Mouse (Mus musculus) testis, adult 2 months (tissue): Measurements from ENCODE around the gene Nr4a3. TPM values are rescaled to one million over a fixed set of nuclear protein-coding genes. Genes with fewer than 3 reads are reported as not detected.

ENCODE experiments used
- H3K27ac ChIP-seq: fragments of 200-500 bp; 2 replicates; pipeline ENCODE4 v1.5.1; 2012; ENCODE audit warnings: low read depth, low read length; ENCODE audit not compliant: control insufficient read depth, insufficient read depth
- H3K27me3 ChIP-seq: fragments of 200-500 bp; 2 replicates; pipeline ENCODE4 v1.6.1; 2012; ENCODE audit warnings: mild to moderate bottlenecking, low read length, moderate library complexity; ENCODE audit not compliant: control insufficient read depth, insufficient read depth
- H3K36me3 ChIP-seq: fragments of 200-500 bp; 2 replicates; pipeline ENCODE4 v1.6.1; 2012; ENCODE audit warnings: mild to moderate bottlenecking, low read length; ENCODE audit not compliant: control insufficient read depth, insufficient read depth
- H3K4me1 ChIP-seq: fragments of 200-500 bp; 2 replicates; pipeline ENCODE4 v1.6.1; 2012; ENCODE audit warnings: low read length; ENCODE audit not compliant: control insufficient read depth, insufficient read depth
- H3K4me3 ChIP-seq: fragments of 200-500 bp; 2 replicates; pipeline ENCODE4 v1.5.1; 2012; ENCODE audit warnings: low read depth, mild to moderate bottlenecking, low read length, moderate library complexity, mixed read lengths; ENCODE audit not compliant: control insufficient read depth
- CTCF ChIP-seq: fragments of 200-500 bp; IDR thresholded peaks from 2 replicates; pipeline ENCODE4 v1.5.1; 2012; ENCODE audit warnings: low read depth, mild to moderate bottlenecking, inconsistent platforms, low read length, moderate library complexity; ENCODE audit not compliant: control insufficient read depth, insufficient read depth, insufficient replicate concordance
- POLR2A ChIP-seq: fragments of 200-500 bp; IDR thresholded peaks from 2 replicates; pipeline ENCODE4 v1.6.1; 2012; ENCODE audit warnings: low read depth, mild to moderate bottlenecking, inconsistent platforms, low read length, moderate library complexity; ENCODE audit not compliant: control insufficient read depth
- polyA plus RNA-seq: library from polyadenylated mRNA; depleted of rRNA; stranded (reverse); fragments of >200 nt; gene quantifications from 2 replicates; pipeline ENCODE4 v1.2.3, GENCODE M21; 2012

Nr4a3 gene
- polyA plus RNA-seq, 1 experiment: 4.0 TPM

DNA sequence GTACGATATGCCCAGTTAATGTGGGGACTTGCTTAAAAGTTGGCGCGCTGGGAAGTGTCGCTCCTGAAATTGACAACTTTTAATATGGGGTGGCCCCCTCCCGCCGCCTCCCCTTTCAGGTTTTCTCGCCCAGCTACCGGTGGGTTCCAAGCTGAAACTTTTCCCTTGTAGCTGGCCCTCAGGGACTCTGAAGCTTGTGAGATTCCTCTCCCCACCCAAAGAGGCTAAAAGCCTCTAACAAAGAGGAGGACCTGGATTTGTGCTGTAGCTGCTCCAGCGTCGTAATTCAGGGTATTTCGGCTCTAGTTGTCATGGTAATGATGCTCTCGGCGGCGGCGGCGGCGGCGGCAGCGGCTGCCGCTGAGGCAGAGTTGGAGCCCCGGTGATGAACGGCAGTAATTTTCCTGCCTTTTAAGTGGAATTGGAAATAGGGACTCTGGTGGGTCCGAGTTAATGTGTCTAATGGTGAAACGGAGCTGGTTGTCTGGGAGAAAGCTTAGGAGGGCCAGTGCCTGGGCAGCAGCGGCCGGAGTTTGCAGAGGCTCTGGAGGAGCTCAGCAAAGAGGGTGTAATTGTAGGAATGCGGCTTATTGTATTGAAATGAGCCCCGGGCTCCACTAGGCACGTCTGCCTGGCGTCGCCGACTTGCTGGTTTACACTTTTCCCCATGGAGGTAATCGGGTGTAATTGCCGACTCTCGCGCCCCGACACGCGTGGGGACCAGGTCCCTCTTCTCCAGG is 938 bp downstream of the Nr4a3 start:
- no peak overlapping the region for H3K27ac ChIP-seq
- H3K36me3 ChIP-seq: no peaks in the 10 kb centered on the region
- no peak for TF ChIP-seq CTCF
- TF ChIP-seq POLR2A: no peak
- H3K4me3 ChIP-seq: peak overlapping the region; percentile 78
- no peaks in the 10 kb centered on the region; the same call in none of the 2 replicates for H3K27me3 ChIP-seq
- peaks cover 34% of the 10 kb centered on the region for H3K4me1 ChIP-seq

DNA sequence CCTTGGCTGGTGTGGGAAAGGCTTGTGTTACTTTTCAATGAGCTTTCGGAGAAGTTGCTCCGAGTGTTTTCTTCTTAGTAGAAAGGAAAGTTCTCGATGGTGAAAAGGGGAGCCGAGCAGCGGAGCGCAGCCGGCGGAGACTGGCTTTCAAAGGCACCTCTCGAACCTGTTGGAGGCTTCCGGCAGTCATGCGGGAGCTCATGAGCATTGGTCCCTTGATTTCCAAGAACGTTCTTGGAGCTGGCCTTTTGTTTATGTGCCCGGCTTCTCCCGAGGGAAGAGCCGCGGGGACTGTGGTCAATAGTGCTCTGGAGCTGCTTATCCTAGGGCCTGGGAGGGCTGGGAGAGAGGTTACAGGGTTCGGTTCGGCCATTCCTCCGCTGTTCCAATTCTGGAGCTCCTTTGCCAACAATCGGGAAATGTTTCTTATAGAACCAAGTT is 1.5 kb downstream of the Nr4a3 start:
- TF ChIP-seq POLR2A (no peak), CTCF (no peak)
- peaks cover 38% of the 10 kb centered on the region for H3K4me1 ChIP-seq
- H3K27me3 ChIP-seq: no peaks in the 10 kb centered on the region; the same call in none of the 2 replicates
- no peak overlapping the region for H3K27ac ChIP-seq
- H3K36me3 ChIP-seq: no peaks in the 10 kb centered on the region
- peak overlapping the region; percentile 78 for H3K4me3 ChIP-seq

DNA sequence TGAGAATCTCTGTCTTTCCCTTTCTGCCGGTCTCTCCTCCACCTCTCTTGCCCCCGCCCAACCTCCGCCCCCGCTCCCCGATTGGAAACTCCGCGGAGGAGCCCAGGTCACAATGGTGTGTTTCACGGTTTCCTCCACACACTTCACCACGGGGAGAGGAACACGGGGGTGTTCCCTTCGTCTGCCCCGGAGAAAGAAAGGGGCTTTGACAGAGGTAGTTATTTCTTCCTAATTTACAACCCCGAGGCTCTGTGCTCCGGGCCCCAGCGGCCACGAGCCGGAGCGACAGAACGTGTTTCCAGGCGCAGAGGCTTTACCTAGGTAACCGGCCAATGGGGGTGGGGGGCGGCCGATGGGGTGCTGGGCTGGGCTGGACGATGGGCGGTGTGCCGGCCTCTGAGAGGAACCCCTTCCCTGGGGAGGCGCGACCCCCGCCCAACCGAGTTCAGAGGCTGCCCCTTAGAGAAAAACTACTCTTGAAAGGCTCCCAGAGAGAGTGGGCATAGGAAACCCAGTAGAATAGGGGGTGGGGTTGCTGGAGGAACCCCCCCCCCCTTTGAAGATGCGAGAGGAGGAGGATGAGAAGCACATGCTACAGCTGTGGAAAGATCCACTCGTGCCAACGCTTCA is 2.3 kb downstream of the Nr4a3 start:
- no peaks in the 10 kb centered on the region; the same call in none of the 2 replicates for H3K27me3 ChIP-seq
- H3K4me3 ChIP-seq: peak overlapping the region; percentile 62
- H3K27ac ChIP-seq: no peak overlapping the region
- no peak for TF ChIP-seq CTCF
- TF ChIP-seq POLR2A: no peak
- peaks cover 42% of the 10 kb centered on the region for H3K4me1 ChIP-seq
- no peaks in the 10 kb centered on the region for H3K36me3 ChIP-seq

DNA sequence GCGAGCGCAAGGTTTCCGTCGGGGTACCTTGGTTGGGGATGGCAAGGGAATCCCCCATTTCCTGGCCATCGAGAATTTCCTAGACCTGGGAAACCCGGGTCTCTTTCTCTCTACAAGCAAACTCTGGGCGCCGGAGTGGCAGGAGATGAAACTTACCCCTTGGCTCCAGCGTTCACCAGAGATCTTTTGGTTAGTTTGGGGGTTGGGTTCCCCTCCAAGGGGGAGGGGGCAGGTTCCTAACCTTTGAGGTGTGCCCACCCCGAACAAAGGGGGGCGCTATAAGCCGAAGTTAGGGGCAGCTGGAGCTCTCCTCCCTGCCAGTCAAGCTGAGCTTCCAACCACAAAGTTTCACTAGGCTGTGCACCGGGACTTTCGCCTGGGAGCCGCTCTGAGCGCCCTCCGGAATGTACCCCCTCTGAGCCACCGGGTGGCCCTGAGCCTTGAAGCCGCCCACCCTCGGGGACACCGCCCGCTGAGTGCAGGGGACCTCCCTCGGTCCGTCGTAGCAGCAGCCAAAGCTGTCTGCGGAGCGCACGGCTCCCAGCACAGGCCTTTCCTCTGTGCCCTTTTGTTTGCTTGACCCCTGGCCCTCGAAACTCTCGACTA is 2.9 kb downstream of the Nr4a3 start:
- H3K27ac ChIP-seq: no peak overlapping the region

DNA sequence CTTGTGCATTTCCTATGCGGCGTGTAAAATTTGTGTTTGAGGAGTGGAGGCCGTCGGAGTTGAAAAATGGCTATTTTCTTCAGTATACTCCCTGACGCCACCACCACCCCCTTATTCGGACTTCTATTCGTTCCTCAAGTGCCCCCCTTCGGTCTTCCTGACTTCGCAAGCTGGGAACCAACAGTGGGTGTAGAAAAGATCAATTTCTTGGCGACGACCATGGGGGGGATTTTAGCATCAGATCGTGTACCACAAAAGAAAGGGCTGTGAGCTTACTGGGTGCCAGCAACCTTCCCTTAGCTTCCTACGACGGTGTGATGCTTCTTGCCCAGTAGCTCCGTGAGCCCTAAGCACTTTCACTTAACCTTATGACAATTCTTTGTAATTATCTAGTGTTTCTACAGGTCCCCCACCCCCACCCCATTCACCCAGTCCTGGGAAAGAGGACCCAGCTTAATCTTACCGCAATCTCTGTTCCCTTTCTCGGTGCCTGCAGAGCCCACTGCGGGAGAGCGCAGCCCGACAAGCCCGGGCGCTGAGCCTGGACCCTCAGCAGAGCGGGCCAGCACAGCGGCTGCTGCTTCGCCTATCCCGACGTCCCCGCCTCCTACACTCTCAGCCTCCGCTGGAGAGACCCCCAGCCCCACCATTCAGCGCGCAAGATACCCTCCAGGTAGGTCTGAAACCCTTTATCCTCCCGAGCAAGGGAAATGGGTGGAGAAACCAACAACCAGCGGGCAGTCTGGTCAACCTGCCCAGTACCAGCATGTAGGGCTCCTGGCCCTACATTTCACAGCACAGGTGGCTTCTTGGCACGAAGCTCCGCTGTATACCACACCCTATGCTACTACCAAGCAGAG is 3.7 kb downstream of the Nr4a3 start:
- H3K4me3 ChIP-seq: peak overlapping the region; percentile 62
- no peaks in the 10 kb centered on the region; the same call in none of the 2 replicates for H3K27me3 ChIP-seq
- H3K36me3 ChIP-seq: no peaks in the 10 kb centered on the region
- peaks cover 34% of the 10 kb centered on the region for H3K4me1 ChIP-seq
- no peak for TF ChIP-seq POLR2A
- TF ChIP-seq CTCF: no peak
- H3K27ac ChIP-seq: no peak overlapping the region

More for the DNA sequence above, 2.9 kb downstream of the Nr4a3 start:
- Histone ChIP-seq H3K36me3 (no peaks in the 10 kb centered on the region), H3K4me3 (peak overlapping the region; percentile 62), H3K27me3 (no peaks in the 10 kb centered on the region; the same call in none of the 2 replicates), H3K4me1 (peaks cover 38% of the 10 kb centered on the region)
- TF ChIP-seq CTCF (no peak), POLR2A (no peak)

DNA sequence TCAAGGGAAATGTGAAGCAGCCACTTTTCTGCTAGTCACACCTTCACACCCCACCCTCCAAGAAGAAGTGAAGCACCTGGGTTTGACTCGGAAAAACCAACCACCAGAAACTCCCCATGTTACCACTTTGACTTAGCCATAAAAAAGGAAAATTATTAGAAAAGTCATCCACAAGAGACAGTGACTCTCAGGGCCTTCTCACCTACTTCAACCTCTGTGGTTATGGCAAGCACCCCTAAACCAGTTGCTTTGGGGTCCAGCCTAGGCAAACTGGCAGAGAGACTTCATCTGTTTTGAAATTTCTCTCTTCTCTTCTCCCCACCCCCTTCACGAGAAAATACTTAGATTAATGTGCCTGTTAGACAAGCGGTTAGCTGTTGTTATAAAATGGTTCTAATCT is 5.1 kb downstream of the Nr4a3 start:
- Histone ChIP-seq H3K36me3 (no peaks in the 10 kb centered on the region), H3K4me3 (no peak overlapping the region), H3K4me1 (peaks cover 24% of the 10 kb centered on the region), H3K27me3 (no peaks in the 10 kb centered on the region; the same call in none of the 2 replicates), H3K27ac (no peak overlapping the region)
- TF ChIP-seq CTCF (no peak), POLR2A (no peak)

DNA sequence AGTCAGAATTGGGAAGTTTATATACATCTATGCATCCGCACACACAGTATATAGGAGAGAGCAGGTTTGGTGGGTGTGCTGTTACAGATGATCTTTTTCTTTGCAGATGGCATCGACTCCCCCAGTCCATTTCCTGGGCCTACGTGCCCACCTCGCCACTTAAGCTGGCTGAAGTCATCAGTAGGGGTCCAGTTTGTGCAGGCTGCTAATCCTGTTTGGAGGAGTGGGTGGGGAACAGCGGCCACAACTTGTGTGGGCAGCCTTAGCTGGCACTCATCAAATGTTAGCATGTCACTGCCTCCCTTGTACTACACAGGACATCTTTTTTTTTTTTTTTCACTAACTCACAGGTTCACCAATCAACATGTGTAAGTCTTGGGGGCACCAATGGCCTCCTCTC is 5.5 kb downstream of the Nr4a3 start:
- Histone ChIP-seq H3K4me1 (peaks cover 21% of the 10 kb centered on the region), H3K27me3 (no peaks in the 10 kb centered on the region; the same call in none of the 2 replicates), H3K27ac (no peak overlapping the region), H3K4me3 (no peak overlapping the region), H3K36me3 (no peaks in the 10 kb centered on the region)
- no peak for TF ChIP-seq POLR2A
